Mouse (Mus musculus) CH12.LX (cell line): ENCODE results near the gene Naa80.

ENCODE experiments used
- CTCF ChIP-seq, 2 experiments: IDR thresholded peaks in 1 of 2; conservative IDR thresholded peaks in 1 of 2; 2 replicates each; pipeline ENCODE4 v1.5.1; 2011 to 2012; ENCODE audit warnings: low read depth in 2 of 2, low read length in 2 of 2, improper control_type of control experiment in 1 of 2, inconsistent platforms in 1 of 2, mild to moderate bottlenecking in 1 of 2, moderate library complexity in 1 of 2
- EP300 ChIP-seq: IDR thresholded peaks from 2 replicates; pipeline ENCODE4 v1.6.1; 2011; ENCODE audit warnings: low read length, improper control_type of control experiment
- MAFK ChIP-seq: IDR thresholded peaks from 2 replicates; pipeline ENCODE4 v1.6.1; 2011; ENCODE audit warnings: low read length, improper control_type of control experiment; ENCODE audit not compliant: insufficient replicate concordance
- SIN3A ChIP-seq: IDR thresholded peaks from 2 replicates; pipeline ENCODE4 v1.6.1; 2012; ENCODE audit warnings: low read length, improper control_type of control experiment, inconsistent platforms
- TBP ChIP-seq: conservative IDR thresholded peaks from 2 replicates; pipeline ENCODE4 v1.6.1; 2011; ENCODE audit warnings: low read depth, low read length, improper control_type of control experiment
- USF2 ChIP-seq: conservative IDR thresholded peaks from 2 replicates; pipeline ENCODE4 v1.6.1; 2011; ENCODE audit warnings: low read depth, low read length, improper control_type of control experiment

GRCm38 (mm10) chr9:107556346-107556745, 22.3 kb upstream of the Naa80 start:
- TF ChIP-seq CTCF (conservative IDR thresholded peaks at IDR 0.05 in 1 of 2, IDR thresholded peaks at IDR 0.05 in 1 of 2; ENCODE audit: low read depth in 2 of 2, low read length in 2 of 2), result no peak
- TF ChIP-seq MAFK, result no peak
- no peak for TF ChIP-seq SIN3A
- no peak for TF ChIP-seq EP300
- TF ChIP-seq USF2, result no peak
- TF ChIP-seq TBP, result no peak
